Mouse (Mus musculus): ENCODE results near the gene Grid2ip.
A peak's percentile ranks its signal among the peaks of the same experiment; 100 is the strongest.

Grid2ip gene

DNA sequence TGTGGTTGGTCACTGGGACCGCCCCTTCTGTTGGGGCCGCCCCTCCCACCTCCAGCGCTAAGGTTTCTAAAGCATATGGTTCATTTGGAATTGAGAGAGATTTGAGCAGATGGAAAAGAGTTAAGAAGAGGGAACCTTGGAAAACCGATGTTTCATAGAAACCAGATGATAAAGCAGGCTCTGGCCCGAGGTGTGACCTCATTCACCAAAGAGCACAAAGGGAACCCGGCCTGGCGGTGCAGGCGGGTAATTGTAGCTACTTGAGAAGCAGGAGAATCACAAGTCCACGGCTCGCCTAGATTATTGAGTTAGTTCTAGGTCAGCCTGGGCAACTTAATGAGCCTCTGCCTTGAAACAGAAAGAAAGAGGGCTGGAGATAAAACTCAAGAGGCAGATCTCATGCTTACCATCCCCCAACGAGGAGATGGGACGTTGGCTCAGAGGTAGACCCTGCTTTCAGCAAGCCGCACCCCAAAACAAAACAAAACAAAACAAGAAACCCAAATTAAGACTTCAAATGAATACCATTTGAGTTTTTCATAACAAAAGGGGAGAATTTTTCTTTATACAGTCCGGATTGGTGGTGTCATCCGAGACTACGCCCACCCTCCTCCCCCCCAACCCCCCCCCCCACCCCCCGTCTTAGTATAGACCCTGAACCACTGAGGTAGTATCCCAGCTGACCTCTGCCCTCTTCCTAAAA is at the start of gene Grid2ip:
TSS of gene Grid2ip (plus strand) at position 653 of the 703 bp plus-strand sequence.
- DNase-seq (ENCODE audit: low spot score): no peak

DNA sequence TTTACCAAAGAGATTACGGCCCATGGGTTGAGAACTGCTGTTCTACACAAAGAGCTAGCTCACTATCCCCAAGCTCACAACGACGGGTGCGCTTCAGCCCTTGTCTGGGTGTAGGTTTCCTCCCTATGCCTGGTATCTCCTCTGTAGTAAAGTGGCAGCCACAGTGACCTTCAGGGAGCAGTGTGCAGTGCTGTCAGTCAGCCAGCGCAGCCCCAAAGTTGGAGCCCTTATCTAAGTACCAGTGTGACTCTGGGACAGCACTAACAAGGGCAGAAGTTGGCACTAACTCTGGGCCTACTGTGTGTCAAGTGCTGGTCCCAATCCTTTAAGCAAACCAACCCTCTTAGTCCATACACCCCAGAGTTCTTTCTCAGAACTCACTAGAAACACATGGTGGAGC is 48.3 kb upstream of the Grid2ip start:
- DNase-seq (ENCODE audit: low spot score): no peak

DNA sequence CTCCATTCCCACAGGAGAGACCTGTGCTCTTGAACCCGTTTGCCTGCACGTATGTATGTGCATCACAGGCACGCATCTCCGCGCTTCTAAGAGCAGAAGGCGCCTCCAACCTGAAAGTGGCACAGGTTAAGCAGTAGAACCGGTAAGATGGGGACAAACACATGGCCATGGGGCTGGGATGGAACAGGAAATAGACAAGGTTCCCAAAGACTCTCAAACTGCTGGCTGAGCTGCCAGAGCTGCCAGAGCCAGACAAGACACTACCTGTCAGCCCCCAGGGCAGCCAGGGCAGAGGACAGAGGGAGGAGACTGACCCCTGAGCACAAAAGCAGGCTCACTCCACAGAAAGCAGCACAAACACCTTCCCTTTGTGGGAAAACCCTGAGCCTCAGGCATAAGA is 47.2 kb upstream of the Grid2ip start:
- no peak for DNase-seq (ENCODE audit: low spot score)

DNA sequence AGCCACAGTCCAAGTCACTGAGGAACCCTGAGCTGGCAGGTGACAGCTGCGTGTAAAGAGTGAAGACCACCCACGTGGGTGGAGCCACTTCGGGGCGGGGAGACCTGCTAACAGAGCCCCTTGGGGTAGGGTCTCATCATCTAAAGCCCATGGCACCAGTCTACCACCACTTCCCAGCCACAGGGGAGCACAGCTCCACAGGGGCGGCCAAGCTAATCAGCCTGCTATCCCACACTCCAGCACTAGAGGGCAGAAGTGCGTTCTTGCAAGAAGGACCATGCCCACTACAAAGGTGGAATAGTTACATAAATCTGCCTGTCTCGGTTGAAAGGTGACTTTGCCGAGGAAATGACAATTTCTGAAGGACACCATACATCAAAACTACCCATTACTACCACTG is 45.3 kb upstream of the Grid2ip start:
- peak; percentile 63 for DNase-seq (ENCODE audit: low spot score)

DNA sequence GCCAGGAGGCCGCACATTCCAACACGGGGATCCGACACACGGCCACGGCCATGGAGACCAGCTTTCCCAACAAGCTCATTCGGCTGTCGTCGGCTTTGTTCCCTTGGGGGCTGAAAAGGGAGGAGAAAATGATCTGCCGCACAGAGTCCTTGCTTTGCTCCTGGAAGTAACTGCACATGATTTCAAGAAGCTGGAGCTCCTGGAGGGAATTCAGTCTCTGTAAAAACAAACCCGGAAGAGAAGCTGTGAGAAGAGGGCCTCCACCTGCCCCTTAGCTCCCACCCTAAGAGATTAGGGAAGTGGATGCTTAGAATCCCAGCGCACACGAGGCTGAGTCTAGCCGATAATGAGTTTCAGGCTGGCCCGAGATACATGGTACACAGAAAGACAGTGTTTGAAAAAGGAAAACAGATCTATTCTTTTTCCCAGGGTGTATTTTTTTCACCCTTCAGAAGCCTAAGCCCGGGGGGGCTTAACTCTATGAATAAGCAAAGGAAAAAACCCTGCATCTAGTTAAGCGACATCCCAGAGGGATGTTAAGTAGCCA is 42.9 kb upstream of the Grid2ip start:
- DNase-seq (ENCODE audit: low spot score): no peak

DNA sequence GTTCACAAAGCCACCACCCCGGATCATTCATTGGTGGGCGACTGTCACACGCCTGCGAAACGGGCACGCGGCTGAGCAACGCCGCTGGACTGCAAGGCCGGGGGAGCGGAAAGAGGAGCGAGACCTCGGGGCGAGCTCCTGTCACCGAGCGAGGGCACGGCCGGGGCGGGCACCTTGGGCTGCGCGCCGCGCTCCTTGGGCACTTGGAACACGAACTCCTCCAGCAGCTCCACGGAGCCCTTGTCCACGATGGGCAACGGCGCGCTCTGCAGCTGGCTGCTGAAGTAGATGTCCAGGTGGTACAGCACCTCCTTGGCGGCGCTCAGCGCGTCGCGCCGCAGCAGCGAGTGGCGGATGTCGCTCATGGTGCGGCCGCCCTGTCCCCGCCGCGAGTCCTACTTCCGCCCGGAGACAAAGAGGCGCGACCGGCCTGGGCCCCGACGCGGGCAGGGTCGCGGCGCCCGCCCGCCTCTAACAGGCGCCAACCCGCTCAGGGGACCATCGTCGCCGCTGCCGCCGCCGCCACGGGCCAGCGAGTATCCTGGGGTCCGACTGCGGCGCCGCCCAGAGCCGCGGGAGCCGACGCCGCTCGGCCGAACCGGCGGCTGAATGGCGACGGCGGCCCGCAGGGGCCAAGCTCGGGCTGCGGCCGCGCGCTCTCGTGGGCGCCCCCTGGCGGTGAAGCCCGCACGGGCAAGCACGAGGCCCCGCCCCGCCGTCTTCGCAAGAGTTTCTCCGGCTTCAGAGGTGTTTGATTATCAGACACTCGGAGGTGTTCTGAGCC is 42.2 kb upstream of the Grid2ip start, which contains the start of gene E130309D02Rik:
TSS of gene E130309D02Rik (minus strand) at position 631 of the 784 bp plus-strand sequence.
- DNase-seq (ENCODE audit: low spot score): peak; percentile 89

DNA sequence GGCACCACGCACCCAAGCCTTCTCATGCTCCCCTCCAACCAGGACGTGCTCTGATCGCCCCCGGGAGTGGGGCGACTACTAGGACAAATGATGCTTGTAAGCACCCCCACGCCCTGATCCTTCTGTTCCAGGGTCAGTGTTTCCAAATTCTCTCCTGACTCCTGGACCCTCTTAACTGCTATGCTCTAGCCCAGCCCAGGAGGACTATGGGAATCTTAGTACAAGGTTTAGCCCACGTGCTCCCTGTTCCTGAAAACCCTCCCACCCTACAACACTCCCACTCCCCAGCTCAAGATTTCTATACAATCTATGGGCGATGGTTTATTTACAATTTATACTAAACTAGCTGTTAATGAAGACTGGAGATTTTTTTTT is 41.6 kb upstream of the Grid2ip start:
- no peak for DNase-seq (ENCODE audit: low spot score)

DNA sequence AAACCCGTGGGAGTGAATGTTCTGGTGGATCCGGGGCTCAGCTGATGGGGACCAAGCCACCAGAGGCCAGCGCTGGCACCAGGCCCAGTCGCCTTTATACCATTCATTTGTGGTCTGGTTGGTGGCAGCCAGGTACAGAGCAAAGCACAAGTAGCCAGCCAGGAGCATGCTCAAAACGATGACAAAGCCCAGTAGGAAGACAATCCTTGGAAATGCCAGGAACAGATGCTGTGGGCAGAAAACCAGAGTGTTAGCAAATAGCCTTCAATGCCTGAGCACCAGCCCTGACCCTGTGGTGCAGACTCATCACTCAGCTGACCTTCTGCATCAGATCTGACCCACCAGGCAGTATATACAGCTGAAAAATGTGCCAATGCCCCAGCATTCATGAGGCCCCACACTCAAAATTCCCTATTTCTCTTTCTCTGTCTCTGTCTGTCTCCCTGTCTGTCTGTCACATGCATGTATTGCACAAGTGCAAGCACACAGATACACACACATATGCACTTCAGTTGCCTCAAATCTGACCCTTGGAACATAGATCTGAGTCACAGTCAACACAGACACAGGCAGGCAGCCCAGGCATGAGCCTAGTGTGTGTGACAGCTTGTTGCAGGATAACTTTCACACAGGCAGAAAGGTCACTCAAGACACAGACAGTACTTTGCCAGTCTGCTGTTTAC is 40.4 kb upstream of the Grid2ip start:
- no peak for DNase-seq (ENCODE audit: low spot score)

DNA sequence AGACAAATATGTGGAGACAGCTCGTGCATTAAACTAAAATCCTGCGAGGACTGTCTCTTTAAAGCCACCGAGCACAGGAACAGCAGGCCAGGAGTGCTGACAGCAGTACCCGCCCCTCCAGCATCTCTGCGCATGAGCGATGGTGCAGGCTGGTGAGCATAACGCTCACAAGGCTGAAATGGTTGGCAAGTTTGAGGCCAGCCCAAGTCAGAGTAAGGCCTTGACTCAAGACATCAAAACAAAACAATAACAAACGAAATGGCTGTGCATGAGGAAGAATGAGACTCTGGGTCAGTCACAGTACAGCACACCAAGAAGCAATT is 39.9 kb upstream of the Grid2ip start:
- no peak for DNase-seq (ENCODE audit: low spot score)

DNA sequence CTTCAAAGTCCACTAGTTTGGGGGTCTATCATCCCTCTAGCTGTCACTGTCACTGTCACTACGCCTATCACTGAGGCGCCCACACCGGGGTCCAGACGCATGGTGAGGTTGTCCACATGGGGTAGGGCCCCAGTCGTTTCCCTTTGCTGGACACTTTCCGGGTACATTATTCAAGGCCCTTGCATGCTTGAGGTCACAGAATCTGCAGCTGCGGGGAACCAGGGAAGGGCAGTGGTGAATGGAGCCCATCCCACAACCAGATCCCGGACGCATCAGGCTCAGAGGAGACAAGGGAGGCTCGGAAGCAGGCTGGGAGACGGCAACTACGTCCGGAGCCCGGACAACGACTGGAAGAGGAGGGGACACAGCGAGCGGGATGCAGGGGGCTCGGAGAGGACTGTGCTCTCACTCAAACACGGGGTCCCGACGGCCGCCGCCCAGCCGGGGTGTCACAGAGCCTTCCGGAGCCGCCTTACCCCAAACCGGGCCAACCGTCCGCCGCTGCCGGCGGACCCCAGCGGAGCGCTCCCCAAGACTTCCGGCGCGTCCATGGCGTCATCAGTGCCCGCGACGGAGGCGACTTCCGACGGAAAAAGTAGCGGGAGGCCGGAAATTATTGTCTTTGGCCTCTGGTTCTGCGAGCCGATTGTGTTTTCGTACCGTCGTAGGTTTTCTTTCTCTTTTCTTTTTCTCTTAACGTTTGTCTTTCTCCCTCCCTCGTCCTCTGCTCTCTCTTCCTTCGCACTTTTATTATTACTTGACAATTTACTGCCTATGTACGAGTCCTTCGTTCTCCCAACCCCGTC is 28.2 kb upstream of the Grid2ip start, which contains the start of gene Zdhhc4:
TSS of gene Zdhhc4 (minus strand) at position 567 of the 806 bp plus-strand sequence.
- peak; percentile 90 for DNase-seq (ENCODE audit: low spot score)

DNA sequence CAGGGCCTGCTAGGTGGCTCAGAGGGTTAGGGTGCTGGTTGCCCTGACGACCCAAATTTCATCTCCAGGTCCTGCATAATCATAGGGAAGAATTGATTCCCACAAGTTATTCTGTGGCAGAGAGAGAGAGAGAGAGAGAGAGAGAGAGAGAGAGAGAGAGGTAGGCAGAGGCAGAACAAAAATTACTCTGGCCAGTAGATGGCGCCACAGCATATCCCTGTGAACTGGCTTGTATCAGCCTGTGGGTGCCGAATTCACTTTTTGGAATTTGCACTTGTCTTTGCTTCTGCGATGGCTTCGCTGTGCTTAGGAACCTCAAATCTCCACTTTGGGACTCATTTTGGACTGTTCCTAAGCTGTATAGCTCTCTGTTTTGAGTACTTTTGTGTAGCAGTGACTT is 23.3 kb upstream of the Grid2ip start:
- DNase-seq (ENCODE audit: low spot score): peak; percentile 54

DNA sequence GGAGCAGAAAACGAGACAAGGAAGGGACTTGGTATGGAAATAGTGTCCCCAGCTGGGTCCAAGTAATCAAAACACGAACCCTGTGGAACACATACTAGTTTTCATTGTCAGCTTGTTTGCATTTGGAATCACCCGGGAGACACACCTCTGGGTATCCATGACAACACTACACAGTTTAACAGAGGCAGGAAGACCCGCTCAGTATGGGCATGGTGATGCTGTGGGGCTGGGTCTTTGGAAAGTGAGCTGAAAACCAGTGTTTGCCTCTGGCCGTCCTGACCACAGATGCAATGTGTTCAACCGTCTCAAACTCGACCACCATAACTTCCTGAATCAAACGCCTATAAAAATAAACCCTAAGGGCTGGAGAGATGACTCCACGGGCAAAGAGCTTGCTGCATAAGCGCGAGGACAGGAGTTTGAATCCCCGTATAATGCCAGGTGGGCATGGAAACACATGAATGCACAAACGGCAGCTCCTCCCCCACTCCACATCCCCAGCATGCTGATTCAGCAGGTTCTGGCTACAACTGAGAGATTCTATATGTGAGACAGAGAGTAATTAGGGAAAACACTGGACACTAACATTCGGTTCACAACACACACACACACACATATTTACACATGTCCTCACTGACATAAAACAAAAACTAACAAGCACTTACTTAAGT is 22.6 kb upstream of the Grid2ip start:
- DNase-seq (ENCODE audit: low spot score): no peak

DNA sequence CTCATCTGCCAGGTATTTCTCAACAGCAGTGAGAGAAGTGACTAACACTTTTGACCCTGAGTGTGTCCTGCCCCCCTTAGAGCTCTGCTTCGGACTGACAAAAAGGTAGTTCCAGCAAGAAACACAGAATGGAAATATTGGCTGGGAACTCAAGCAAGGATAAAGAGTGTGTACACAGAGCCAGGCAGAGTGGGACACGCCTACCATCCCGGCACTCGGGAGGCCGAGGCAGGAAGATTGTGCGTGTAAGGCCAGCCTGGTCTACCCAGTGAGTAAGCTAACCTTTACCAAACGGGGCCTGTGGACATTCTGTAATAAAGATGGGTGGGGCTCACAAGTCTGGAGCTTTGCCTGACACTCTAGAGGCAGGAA is 22.1 kb upstream of the Grid2ip start:
- DNase-seq (ENCODE audit: low spot score): no peak

DNA sequence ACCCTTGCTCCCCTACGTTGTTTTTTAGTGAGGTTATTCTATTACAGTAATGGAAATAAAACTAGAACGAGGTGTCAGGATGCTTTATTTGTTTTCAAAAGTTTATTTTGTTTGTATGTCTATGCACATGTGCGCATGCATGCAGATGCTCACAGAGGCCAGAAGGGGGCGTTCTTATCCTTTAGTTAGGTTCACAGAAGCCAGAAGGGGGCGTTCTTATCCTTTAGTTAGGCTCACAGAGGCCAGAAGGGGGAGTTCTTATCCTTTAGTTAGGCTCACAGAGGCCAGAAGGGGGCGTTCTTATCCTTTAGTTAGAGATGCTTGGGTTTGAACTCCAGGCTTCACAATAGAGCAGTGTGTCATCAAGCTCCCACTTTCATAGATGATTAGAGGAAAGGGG is 20.6 kb upstream of the Grid2ip start:
- no peak for DNase-seq (ENCODE audit: low spot score)

DNA sequence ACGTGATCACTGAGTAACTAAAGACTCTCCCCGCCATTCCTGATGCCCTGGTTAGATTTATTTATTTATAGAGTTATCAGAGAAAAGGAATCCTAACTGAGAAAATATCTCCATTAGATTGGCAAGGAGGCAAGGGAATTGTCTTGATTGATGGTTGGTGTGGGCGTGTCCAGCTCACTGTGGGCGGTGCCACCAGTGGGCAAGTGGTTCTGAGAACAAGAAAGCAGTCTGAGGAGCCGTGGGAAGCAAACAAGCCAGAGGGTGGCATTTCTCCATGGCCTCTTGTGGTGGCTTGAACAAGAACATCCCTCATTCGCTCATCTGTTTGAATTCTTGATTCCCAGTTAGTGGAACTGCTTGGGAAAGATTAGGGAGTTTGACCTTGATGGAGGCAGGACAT is 17.5 kb upstream of the Grid2ip start:
- DNase-seq (ENCODE audit: low spot score): no peak

DNA sequence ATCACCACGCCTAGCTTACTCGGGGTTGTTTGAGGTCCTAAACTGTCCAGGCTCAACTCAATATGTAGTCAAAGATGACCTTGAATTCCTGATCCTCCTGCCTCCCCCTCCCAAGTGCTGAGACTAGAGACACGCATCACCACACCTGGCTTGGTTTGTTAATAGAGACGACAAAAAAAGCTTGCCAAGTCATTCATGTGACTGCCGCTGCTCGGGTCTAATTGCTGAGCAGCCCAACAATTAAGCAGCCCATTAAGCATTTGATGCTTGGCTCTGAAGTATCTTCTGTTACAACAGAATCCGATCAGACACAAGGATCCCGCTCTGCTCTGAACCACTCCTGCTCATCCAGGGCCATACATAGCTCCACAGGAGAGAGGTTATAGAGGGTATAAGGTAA is 10.8 kb upstream of the Grid2ip start:
- DNase-seq (ENCODE audit: low spot score): no peak

DNA sequence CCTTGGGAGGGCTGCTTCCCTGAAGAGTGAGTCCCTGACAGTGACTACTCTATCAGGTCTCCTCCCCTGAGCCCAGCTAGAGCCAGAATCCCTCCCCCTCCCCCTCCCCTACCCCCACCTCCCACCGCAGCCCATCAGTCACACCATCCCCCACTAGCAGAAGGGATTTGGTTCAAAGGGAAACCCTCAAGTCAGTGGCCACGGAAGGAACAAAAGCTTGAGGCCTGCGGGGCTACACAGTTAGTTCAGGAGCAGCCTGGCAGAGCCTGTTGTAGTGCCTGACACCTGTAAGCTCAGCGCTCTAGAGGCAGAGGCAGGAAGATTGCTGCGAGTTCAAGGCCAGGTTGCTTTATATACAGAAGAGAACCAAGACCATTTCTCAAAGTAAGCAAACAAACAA is 1.1 kb upstream of the Grid2ip start:
- DNase-seq (ENCODE audit: low spot score): no peak

DNA sequence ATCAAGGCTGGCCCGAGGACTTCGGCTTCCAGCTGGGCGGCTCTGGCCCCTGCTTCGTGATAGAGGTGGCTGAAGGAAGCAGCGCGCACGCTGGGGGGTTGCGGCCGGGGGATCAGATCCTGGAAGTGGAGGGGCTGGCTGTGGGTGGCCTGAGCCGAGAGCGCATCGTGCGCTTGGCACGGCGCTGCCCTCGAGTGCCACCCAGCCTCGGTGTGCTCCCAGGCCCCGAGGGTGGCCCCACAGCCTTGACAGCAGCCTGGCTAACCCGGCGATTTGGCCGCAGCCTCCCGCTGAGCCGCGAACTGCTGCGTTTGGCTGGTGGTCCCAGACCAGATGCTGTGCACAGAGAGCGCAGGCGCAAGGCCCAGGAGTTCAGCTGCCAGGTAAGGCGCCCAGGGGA is 426 bp downstream of the Grid2ip start:
- no peak for DNase-seq (ENCODE audit: low spot score)

DNA sequence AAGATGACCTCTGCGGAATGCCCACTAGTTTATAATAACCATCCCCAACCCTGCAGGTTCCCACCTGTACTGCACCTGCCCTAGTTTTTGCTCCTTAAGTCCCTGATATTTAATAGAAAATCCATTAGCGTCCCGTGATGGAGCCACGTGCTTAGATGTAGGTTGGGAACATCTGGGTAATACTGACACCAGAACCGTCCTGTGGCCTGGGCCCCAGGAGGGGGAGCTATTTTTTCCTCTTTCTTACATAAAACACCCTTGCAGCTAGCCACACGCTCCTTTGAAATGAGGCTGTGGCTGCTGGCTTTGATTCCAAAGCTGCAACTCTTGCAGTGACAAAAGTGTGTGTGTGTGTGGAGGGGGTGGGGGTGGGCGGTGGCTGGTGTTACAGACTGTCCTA is 2.1 kb downstream of the Grid2ip start:
- DNase-seq (ENCODE audit: low spot score): no peak

DNA sequence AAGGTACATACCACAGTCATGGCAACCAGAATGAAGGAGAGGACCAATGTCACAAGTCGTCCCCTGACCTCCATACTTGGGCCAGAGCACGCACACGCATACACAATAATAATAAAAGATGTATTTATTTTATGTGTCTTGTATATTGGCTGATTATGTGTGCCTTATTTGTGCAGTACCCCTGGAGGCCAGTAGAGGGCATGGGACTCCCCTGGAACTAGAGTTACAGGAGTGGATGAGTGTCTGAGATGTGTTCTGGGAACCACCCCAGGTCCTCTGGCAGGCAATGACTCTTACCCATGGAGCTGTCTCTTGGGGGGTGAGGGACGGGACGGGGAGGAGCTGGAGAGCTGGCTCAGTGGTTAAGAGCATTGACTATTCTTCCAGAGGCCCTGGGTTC is 2.9 kb downstream of the Grid2ip start:
- no peak for DNase-seq (ENCODE audit: low spot score)

DNA sequence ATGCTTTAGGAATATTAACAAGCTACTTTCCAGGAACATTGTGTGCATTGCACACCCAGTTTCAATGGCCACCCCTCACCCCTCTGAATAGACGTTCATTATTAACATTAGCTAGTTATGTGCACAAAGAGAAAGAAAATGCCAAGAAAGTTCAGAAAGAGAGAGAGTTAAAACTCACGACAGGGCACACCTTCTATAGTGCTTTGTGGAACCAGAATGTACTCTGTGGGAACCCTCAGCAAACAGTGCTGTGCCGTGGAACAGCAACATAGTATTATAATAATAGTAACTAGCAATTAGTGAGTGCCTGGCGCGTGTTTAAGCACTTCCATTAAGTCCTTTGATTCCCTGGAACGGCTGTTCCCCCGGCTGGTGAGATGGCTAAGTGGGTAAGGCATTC is 4.3 kb downstream of the Grid2ip start:
- no peak for DNase-seq (ENCODE audit: low spot score)

Data from ovary, postnatal 36 days (tissue).